Mouse (Mus musculus) erythroblast, embryonic 14.5 days (primary cell): ENCODE data around the gene Obp2b. TPM values are rescaled to one million over a fixed set of nuclear protein-coding genes. Genes with fewer than 3 reads are reported as not detected.

Experiments used
- H3K27me3 ChIP-seq: 2 replicates; pipeline ENCODE4 v1.6.1; 2012; ENCODE audit warnings: inconsistent platforms; ENCODE audit not compliant: control insufficient read depth
- H3K36me3 ChIP-seq: 2 replicates; pipeline ENCODE4 v1.6.1; 2012; ENCODE audit warnings: mild to moderate bottlenecking, inconsistent platforms; ENCODE audit not compliant: control insufficient read depth
- H3K4me1 ChIP-seq: 2 replicates; pipeline ENCODE4 v1.6.1; 2012; ENCODE audit warnings: inconsistent platforms; ENCODE audit not compliant: control insufficient read depth
- H3K4me3 ChIP-seq: replicated peaks from 2 replicates; pipeline ENCODE3; 2012; ENCODE audit warnings: moderate library complexity, mild to moderate bottlenecking, inconsistent platforms
- H3K9me3 ChIP-seq: 2 replicates; pipeline ENCODE4 v1.6.1; 2012; ENCODE audit warnings: low read length, inconsistent platforms, mixed read lengths; ENCODE audit not compliant: control insufficient read depth
- GATA1 ChIP-seq: IDR thresholded peaks from 2 replicates; pipeline ENCODE4 v1.6.1; 2012; ENCODE audit warnings: low read length, inconsistent platforms, mixed read lengths
- TAL1 ChIP-seq: IDR thresholded peaks from 3 replicates; pipeline ENCODE4 v1.6.1; 2012; ENCODE audit warnings: low read length, inconsistent platforms, mixed read lengths
- polyA plus RNA-seq: library from polyadenylated mRNA; stranded (reverse); fragments of >175 nt; gene quantifications from 2 replicates; pipeline ENCODE4 v1.2.3, GENCODE M21; 2012

Obp2b gene
- polyA plus RNA-seq, 1 experiment: not detected

DNA sequence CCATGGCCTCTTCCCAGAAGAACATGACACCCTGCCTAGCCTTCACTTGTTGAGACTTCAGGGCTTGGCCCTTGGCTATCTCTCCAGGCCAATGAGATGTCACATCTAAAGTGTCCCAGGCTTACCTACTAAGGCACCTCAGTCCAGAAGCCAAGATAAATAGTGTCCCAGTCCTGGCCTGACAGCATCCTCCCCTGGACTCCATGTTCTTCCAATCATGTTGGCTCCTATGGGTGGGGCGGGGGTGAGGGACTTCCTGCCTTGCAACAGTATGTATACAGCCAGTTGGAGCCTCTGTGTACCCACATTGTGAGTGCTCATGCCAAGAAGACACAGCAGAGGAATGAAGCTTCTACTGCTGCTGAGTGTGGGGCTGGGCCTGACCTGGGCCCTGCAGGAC lies 39.9 kb downstream of the Obp2b start, which contains the start of gene Lcn11:
TSS of gene Lcn11 (plus strand) at position 301 of the 400 bp plus-strand sequence.
- Histone ChIP-seq H3K27me3 (no peaks in the 10 kb centered on the region), H3K36me3 (no peaks in the 10 kb centered on the region), H3K4me1 (no peaks in the 10 kb centered on the region), H3K4me3 (no peak within 1 kb of the TSS), H3K9me3 (no peaks in the 10 kb centered on the region)
- TF ChIP-seq GATA1: no peak
- no peak for TF ChIP-seq TAL1

DNA sequence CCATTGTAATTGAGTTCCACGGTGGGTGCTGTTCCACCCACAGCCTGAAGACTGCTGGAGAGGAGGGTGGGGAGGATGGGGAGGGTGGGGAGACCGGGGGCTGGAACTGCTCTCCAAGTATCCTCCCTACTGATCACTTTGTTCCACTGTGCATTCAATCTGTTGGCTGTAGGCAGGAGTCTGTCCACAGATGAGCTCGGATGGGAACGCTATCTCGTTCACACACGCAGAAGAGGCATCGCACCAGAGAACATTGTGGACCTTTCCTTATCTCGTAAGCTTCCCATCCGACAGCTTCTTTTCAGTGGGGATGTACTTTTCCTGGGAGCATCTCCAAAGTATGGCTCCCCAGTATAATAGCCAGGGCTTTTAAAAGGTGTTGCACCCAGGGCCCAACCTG lies 42.3 kb downstream of the Obp2b start:
- Histone ChIP-seq H3K36me3 (no peaks in the 10 kb centered on the region), H3K9me3 (no peaks in the 10 kb centered on the region), H3K27me3 (no peaks in the 10 kb centered on the region), H3K4me3 (no peak overlapping the region), H3K4me1 (no peaks in the 10 kb centered on the region)
- no peak for TF ChIP-seq GATA1
- no peak for TF ChIP-seq TAL1

- H3K27me3 ChIP-seq: no peaks in the 10 kb centered on the region; the same call in 1 of the 2 replicates
- TF ChIP-seq TAL1 (no peak), GATA1 (no peak)
- H3K36me3 ChIP-seq: no peaks in the 10 kb centered on the region
- no peaks in the 10 kb centered on the region for H3K9me3 ChIP-seq
- no peak overlapping the region for H3K4me3 ChIP-seq
- H3K4me1 ChIP-seq: peaks cover 4% of the 10 kb centered on the region
These were observed 44.1 kb downstream of the Obp2b start for GRCm38 (mm10) chr2:25780921-25781320.

DNA sequence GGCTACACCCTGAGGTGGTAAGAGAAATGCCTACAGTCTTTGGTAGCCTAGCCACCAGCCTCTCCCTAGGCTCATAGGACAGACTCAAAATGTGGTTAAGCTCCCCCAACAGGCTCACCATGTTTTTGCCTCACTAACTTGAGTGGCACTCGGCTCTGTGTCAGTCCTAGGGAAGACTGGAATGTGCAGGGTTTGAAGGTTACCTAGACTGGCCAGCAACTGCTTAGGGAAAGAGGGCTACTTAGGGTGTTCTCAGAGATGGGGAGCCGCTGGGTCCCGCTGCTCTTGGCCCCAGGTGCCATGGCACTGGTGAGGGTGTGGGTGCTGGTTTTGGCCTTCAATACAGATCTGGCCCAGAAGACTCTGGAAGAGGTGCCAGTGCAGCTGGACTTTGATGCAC lies 45.1 kb downstream of the Obp2b start, which contains the start of gene Gm13539:
TSS of gene Gm13539 (plus strand) at position 301 of the 400 bp plus-strand sequence.
- Histone ChIP-seq H3K4me3 (no peak within 1 kb of the TSS), H3K36me3 (no peaks in the 10 kb centered on the region), H3K27me3 (no peaks in the 10 kb centered on the region; the same call in 1 of the 2 replicates), H3K4me1 (peaks cover 11% of the 10 kb centered on the region), H3K9me3 (no peaks in the 10 kb centered on the region)
- TF ChIP-seq GATA1 (no peak), TAL1 (no peak)

DNA sequence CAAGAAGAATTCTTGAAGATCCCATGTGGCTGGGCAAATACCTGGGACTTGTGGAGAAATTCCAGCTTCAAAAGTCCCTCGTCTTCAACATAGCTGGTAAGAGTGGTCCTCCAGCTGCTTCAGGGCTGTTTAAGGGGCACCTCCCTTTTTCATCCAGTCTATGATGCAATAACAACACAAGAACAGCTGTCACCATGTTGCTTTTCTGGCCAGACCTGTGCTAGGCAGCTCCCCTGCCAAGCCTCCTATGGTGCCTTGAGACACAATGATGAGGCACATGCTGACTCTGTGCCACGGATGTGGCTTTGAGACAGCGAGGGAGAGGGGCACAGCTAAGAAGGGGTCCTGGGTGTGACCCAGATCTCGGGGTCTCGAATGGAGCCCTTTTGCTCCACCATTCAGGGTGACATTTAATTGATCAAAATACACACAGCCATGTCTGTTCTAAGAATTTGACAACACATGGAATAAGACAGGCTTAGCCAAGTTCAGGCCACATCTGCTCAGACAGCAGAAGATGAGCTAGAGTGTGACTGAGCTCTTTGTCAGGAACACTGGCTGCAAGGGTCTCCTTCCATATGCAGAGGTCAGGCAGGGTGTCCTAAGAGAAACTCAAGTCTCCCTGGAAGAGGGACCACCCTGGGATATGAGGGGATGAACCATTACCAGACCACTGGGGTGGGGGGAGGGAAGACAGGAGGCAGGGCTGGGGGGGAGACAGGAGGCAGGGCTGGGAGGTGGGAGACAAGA lies 48.9 kb downstream of the Obp2b start:
- peaks cover 41% of the 10 kb centered on the region for H3K4me1 ChIP-seq
- H3K36me3 ChIP-seq: no peaks in the 10 kb centered on the region
- no peak for TF ChIP-seq TAL1
- no peak for TF ChIP-seq GATA1
- no peak overlapping the region for H3K4me3 ChIP-seq
- H3K27me3 ChIP-seq: no peaks in the 10 kb centered on the region; the same call in 1 of the 2 replicates
- H3K9me3 ChIP-seq: no peaks in the 10 kb centered on the region

- Histone ChIP-seq H3K27me3 (no peaks in the 10 kb centered on the region; the same call in 1 of the 2 replicates), H3K4me3 (no peak overlapping the region), H3K4me1 (peaks cover 41% of the 10 kb centered on the region), H3K36me3 (no peaks in the 10 kb centered on the region), H3K9me3 (no peaks in the 10 kb centered on the region)
- TF ChIP-seq GATA1: no peak
- no peak for TF ChIP-seq TAL1
These were observed 52.3 kb downstream of the Obp2b start for GRCm38 (mm10) chr2:25789092-25789491.

Other genes with a start within 250 kb of the Obp2b start
- gene Lcn12, start 243.1 kb upstream of the Obp2b start, polyA plus RNA-seq: not detected in 2 replicates
- 3.9 and 4.7 TPM in 2 replicates for gene Fbxw5, start 236.3 kb upstream of the Obp2b start, polyA plus RNA-seq
- not detected in 2 replicates for gene C8g, start 235.3 kb upstream of the Obp2b start, polyA plus RNA-seq
- gene Traf2, start 190.1 kb upstream of the Obp2b start, polyA plus RNA-seq: 0.84 and 0.95 TPM in 2 replicates
- gene Edf1, start 179.2 kb upstream of the Obp2b start, polyA plus RNA-seq: 168 and 190 TPM in 2 replicates
- 0.09 and 0.38 TPM in 2 replicates for gene Mamdc4, start 162.2 kb upstream of the Obp2b start, polyA plus RNA-seq
- 0.21 and 0.30 TPM in 2 replicates for gene Phpt1, start 161.8 kb upstream of the Obp2b start, polyA plus RNA-seq
- gene Ajm1, start 155.3 kb upstream of the Obp2b start, polyA plus RNA-seq: 0.01 TPM in 1 of 2 replicates, not detected in the other
- gene Rabl6, start 128.5 kb upstream of the Obp2b start, polyA plus RNA-seq: 4.6 and 6.1 TPM in 2 replicates
- not detected in 2 replicates for gene Ccdc183, start 119.3 kb upstream of the Obp2b start, polyA plus RNA-seq
- gene Tmem141, start 115.0 kb upstream of the Obp2b start, polyA plus RNA-seq: 0.15 TPM in 1 of 2 replicates, not detected in the other
- gene Fcna, start 109.0 kb upstream of the Obp2b start, polyA plus RNA-seq: 0.80 and 0.94 TPM in 2 replicates
- not detected in 2 replicates for gene Lcn8, start 83.9 kb upstream of the Obp2b start, polyA plus RNA-seq
- gene Lcn5, start 79.1 kb upstream of the Obp2b start, polyA plus RNA-seq: not detected in 2 replicates
- gene Lcn6, start 60.2 kb upstream of the Obp2b start, polyA plus RNA-seq: not detected in 2 replicates
- not detected in 2 replicates for gene Lcn10, start 54.3 kb upstream of the Obp2b start, polyA plus RNA-seq
- not detected in 2 replicates for gene Obp2a, start 37.0 kb upstream of the Obp2b start, polyA plus RNA-seq
- gene Bmyc, start 30.3 kb upstream of the Obp2b start, polyA plus RNA-seq: 0.37 and 0.53 TPM in 2 replicates
- gene Lcn3, start 28.6 kb downstream of the Obp2b start, polyA plus RNA-seq: not detected in 2 replicates
- gene Lcn11, start 40.0 kb downstream of the Obp2b start, polyA plus RNA-seq: not detected in 2 replicates
- not detected in 2 replicates for gene Gm13539, start 45.2 kb downstream of the Obp2b start, polyA plus RNA-seq
- not detected in 2 replicates for gene Glt6d1, start 78.8 kb downstream of the Obp2b start, polyA plus RNA-seq
- not detected in 2 replicates for gene Lcn9, start 86.1 kb downstream of the Obp2b start, polyA plus RNA-seq
- not detected in 2 replicates for gene Sohlh1, start 110.2 kb downstream of the Obp2b start, polyA plus RNA-seq
- not detected in 2 replicates for gene Kcnt1, start 126.7 kb downstream of the Obp2b start, polyA plus RNA-seq
- gene Camsap1, start 246.3 kb downstream of the Obp2b start, polyA plus RNA-seq: 0.53 and 0.75 TPM in 2 replicates